Comparison of ENCODE assay signal across 7 mouse cellular contexts in genomic region chr13:99979406-99979805, GRCm38 (mm10).
"Had no signal": no experiment of that assay in that cellular context is flagged by ENCODE, and none has a peak within 500 bp of the region (broad histone marks: within the 10 kb centered on the region; RNA-seq: fewer than 3 reads in every experiment).

No protein-coding gene starts in this region.

- ATAC-seq: intestine, embryonic 15.5 days; lung, postnatal 0 days had no signal

- DNase-seq: lung, adult 2 months; lung, postnatal 36 days; midbrain, embryonic 14.5 days; right cerebral cortex, adult 18-20 months; thymus, postnatal 4 days had no signal
